Mouse (Mus musculus) heart, adult 2 months (tissue): ENCODE results near the gene Eif2s1. TPM values are rescaled to one million over a fixed set of nuclear protein-coding genes. Genes with fewer than 3 reads are reported as not detected.

Experiments used
- DNase-seq, 2 experiments: peaks; one replicate each; pipeline ENCODE4 v3.0.0; 2021
- H3K27ac ChIP-seq: fragments of 200-600 bp; 2 replicates; pipeline ENCODE4 v1.8.1; 2022
- H3K27me3 ChIP-seq: fragments of 200-500 bp; 2 replicates; pipeline ENCODE4 v1.6.1; 2012; ENCODE audit warnings: mild to moderate bottlenecking, low read length, inconsistent platforms, mixed read lengths; ENCODE audit not compliant: control insufficient read depth, insufficient read depth
- H3K36me3 ChIP-seq: fragments of 200-500 bp; 2 replicates; pipeline ENCODE4 v1.6.1; 2012; ENCODE audit warnings: low read length, inconsistent platforms; ENCODE audit not compliant: control insufficient read depth, insufficient read depth
- H3K4me1 ChIP-seq: fragments of 200-500 bp; 2 replicates; pipeline ENCODE4 v1.6.1; 2011; ENCODE audit warnings: low read length; ENCODE audit not compliant: control insufficient read depth, insufficient read depth
- H3K4me3 ChIP-seq: fragments of 200-600 bp; 2 replicates; pipeline ENCODE4 v1.8.1; 2022
- H3K79me2 ChIP-seq: fragments of 200-500 bp; replicated peaks from 2 replicates; pipeline ENCODE4 v1.6.1; 2012; ENCODE audit warnings: mild to moderate bottlenecking, inconsistent platforms, low read length, moderate library complexity, mixed read lengths; ENCODE audit not compliant: control insufficient read depth, insufficient read depth
- H3K9ac ChIP-seq: fragments of 200-500 bp; 2 replicates; pipeline ENCODE4 v1.6.1; 2012; ENCODE audit warnings: low read depth, mild to moderate bottlenecking, control low read depth, inconsistent platforms, low read length, mixed read lengths
- CTCF ChIP-seq: fragments of 200-600 bp; IDR thresholded peaks from 2 replicates; pipeline ENCODE4 v1.8.1; 2022; ENCODE audit warnings: antibody characterized with exemption, mild to moderate bottlenecking, moderate library complexity
- EP300 ChIP-seq: fragments of 200-500 bp; IDR thresholded peaks from 2 replicates; pipeline ENCODE4 v1.6.1; 2011; ENCODE audit warnings: low read depth, low read length, control low read depth; ENCODE audit not compliant: insufficient read depth
- POLR2A ChIP-seq: fragments of 200-500 bp; IDR thresholded peaks from 2 replicates; pipeline ENCODE4 v1.6.1; 2011; ENCODE audit warnings: mild to moderate bottlenecking, low read depth, low read length, control low read depth; ENCODE audit not compliant: insufficient read depth
- WGBS: fragments of 180-500 bp; shearing (Covaris S2); methylation state at CpG from one replicate; pipeline ENCODE4 v1.1.7; 2018; 5-methylcytosine and 5-hydroxymethylcytosine counted together
- intact Hi-C: fragments of 180-260 bp; cut with DNase I; formaldehyde crosslinking; loops from one replicate; pipeline ENCODE4 v1.15.1; 2025
- polyA plus RNA-seq: library from polyadenylated mRNA; depleted of rRNA; stranded (reverse); fragments of >200 nt; gene quantifications from 2 replicates; pipeline ENCODE4 v1.2.3, GENCODE M21; 2012
- total RNA-seq, 2 experiments: library from RNA; stranded (reverse); gene quantifications; 2 replicates each; pipeline ENCODE4 v1.2.3; 2021

The Eif2s1 gene
- total and polyA plus RNA-seq, 3 experiments = 11.8 to 55.0 (median 54.6) TPM

- Histone ChIP-seq H3K27ac (peak overlapping the region; percentile 73), H3K79me2 (peaks cover 6% of the 10 kb centered on the region; the same call in 1 of the 2 replicates), H3K4me3 (peak overlapping the region; percentile 93), H3K9ac (peak overlapping the region; percentile 76), H3K27me3 (no peaks in the 10 kb centered on the region), H3K4me1 (peaks cover 4% of the 10 kb centered on the region), H3K36me3 (peaks cover 11% of the 10 kb centered on the region)
- WGBS = under 1% methylated on average over 30 of the region's 30 CpGs
- intact Hi-C loops = loop anchor here (5.0 to 10.0 kb wide), 3 partner anchors 114 to 1784 kb away; partner anchors contain the start of genes Erh, Gphn, Mpp5 and Slc39a9
- TF ChIP-seq POLR2A = peak; percentile 80
- TF ChIP-seq EP300 = no peak
- DNase-seq = no peak
Measured at GRCm38 (mm10) chr12:78860921-78861495, 611 bp upstream of the Eif2s1 start.

DNA sequence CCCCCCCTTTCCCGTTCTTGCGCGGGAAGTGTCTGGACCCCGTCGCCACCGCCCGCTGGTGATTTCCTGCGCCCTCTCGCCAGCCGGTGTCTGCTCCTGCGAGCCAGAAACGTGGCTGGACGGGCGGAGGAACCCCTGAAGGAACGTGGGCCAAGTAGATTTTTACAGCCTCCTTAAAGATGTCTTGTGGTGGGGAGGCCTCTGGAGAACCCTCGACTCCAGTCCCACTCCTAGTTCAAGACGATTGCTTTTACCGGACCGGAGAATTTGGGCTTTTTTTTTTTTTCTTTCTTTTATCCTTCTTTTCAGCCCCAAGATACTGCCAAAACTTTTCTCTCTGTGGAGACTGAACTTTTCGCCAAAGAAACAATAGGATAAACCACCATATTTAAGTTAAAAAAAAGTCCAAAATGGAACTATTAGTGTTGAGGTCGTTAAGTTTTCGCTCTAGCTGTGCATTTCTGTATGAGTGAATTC is 673 bp downstream of the Eif2s1 start:
- Histone ChIP-seq H3K79me2 (peaks cover 6% of the 10 kb centered on the region; the same call in 1 of the 2 replicates), H3K36me3 (peaks cover 12% of the 10 kb centered on the region), H3K9ac (peak overlapping the region; percentile 82), H3K4me1 (peaks cover 4% of the 10 kb centered on the region), H3K27me3 (no peaks in the 10 kb centered on the region), H3K4me3 (peak overlapping the region; percentile 92), H3K27ac (peak overlapping the region; percentile 99)
- DNase-seq = no peak
- TF ChIP-seq CTCF (no peak), POLR2A (no peak), EP300 (no peak)
- intact Hi-C loops = loop anchor here (5.0 to 10.0 kb wide), 3 partner anchors 115 to 1783 kb away; partner anchors contain the start of genes Erh, Gphn, Mpp5 and Slc39a9
- WGBS = under 1% methylated on average over 22 of the region's 22 CpGs

- no peak overlapping the region for H3K9ac ChIP-seq
- DNase-seq = no peak
- peaks cover 8% of the 10 kb centered on the region for H3K36me3 ChIP-seq
- no peak for TF ChIP-seq EP300
- TF ChIP-seq CTCF = peak; percentile 39
- no peak for TF ChIP-seq POLR2A
- no peak overlapping the region for H3K4me3 ChIP-seq
- H3K79me2 ChIP-seq = peaks cover 3% of the 10 kb centered on the region; the same call in 1 of the 2 replicates
- no peaks in the 10 kb centered on the region for H3K27me3 ChIP-seq
- intact Hi-C loops = loop anchor here (10.0 kb wide), 2 partner anchors 641 to 1779 kb away; partner anchors contain the start of genes Erh, Gphn and Slc39a9
- peaks cover 2% of the 10 kb centered on the region for H3K4me1 ChIP-seq
- WGBS = 88% methylated on average over 1 of the region's 1 CpGs
- no peak overlapping the region for H3K27ac ChIP-seq
Measured at GRCm38 (mm10) chr12:78865434-78865833, 3.8 kb downstream of the Eif2s1 start.

- 78% methylated on average over 1 of the region's 1 CpGs for WGBS
- Histone ChIP-seq H3K4me1 (peaks cover 1% of the 10 kb centered on the region), H3K36me3 (peaks cover 2% of the 10 kb centered on the region), H3K27me3 (no peaks in the 10 kb centered on the region), H3K4me3 (no peak overlapping the region), H3K79me2 (peaks cover 3% of the 10 kb centered on the region; the same call in 1 of the 2 replicates), H3K9ac (no peak overlapping the region), H3K27ac (no peak overlapping the region)
- DNase-seq = no peak
- no peak for TF ChIP-seq EP300
- no peak for TF ChIP-seq CTCF
- TF ChIP-seq POLR2A = no peak
- intact Hi-C loops = loop anchor here (10.0 kb wide), 2 partner anchors 643 to 1777 kb away; partner anchors contain the start of genes Erh, Gphn and Slc39a9
Measured at GRCm38 (mm10) chr12:78868115-78868514, 6.5 kb downstream of the Eif2s1 start.

GRCm38 (mm10) chr12:78874581-78874980 is 13.0 kb downstream of the Eif2s1 start:
- no peak overlapping the region for H3K4me3 ChIP-seq
- H3K79me2 ChIP-seq = no peaks in the 10 kb centered on the region; the same call in 1 of the 2 replicates
- intact Hi-C loops = no loop called here
- TF ChIP-seq POLR2A (no peak), CTCF (no peak), EP300 (no peak)
- no peak for DNase-seq
- no peaks in the 10 kb centered on the region; the same call in 1 of the 2 replicates for H3K4me1 ChIP-seq
- 96% methylated on average over 3 of the region's 3 CpGs for WGBS
- no peak overlapping the region for H3K27ac ChIP-seq
- H3K36me3 ChIP-seq = peaks cover 7% of the 10 kb centered on the region
- no peak overlapping the region for H3K9ac ChIP-seq
- no peaks in the 10 kb centered on the region for H3K27me3 ChIP-seq

GRCm38 (mm10) chr12:78890062-78890461 is 28.4 kb downstream of the Eif2s1 start:
- no peak for DNase-seq
- TF ChIP-seq EP300 = no peak
- no peak for TF ChIP-seq POLR2A
- no peak for TF ChIP-seq CTCF
- H3K4me1 ChIP-seq = no peaks in the 10 kb centered on the region
- H3K36me3 ChIP-seq = peaks cover 3% of the 10 kb centered on the region
- H3K27me3 ChIP-seq = no peaks in the 10 kb centered on the region
- no peak overlapping the region for H3K9ac ChIP-seq
- H3K27ac ChIP-seq = no peak overlapping the region
- H3K79me2 ChIP-seq = no peaks in the 10 kb centered on the region
- H3K4me3 ChIP-seq = no peak overlapping the region
- 34% methylated on average over 1 of the region's 1 CpGs for WGBS
- intact Hi-C loops = no loop called here
